Mouse (Mus musculus) liver, embryonic 14.5 days (tissue): ENCODE data around the gene Mtch2.

ENCODE experiments used
- CTCF ChIP-seq: IDR thresholded peaks from 2 replicates; pipeline ENCODE4 v1.5.1; 2016; ENCODE audit warnings: antibody characterized with exemption, low read depth, control low read depth
- EP300 ChIP-seq: IDR thresholded peaks from 2 replicates; pipeline ENCODE4 v1.6.1; 2016; ENCODE audit warnings: antibody characterized with exemption, low read depth

DNA sequence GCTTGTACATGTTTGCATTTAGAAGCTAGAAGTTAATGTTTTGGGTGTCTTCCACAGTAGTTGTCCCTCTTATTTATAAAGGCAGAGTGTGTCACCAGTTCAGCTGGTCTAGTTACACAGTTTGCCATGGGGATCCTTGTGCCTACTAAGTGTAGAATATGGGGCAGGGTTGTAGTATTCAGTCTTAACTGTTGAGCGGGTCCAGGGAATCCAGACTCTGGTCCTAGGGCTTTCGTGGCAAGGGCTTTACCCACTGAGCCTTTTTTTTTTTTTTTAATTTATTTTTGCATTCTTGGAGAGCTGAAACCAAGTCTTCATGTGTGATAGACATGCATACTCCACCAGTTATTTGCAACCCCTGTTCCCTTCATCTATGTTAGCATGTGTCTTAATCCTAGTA lies 14.5 kb downstream of the Mtch2 start:
- TF ChIP-seq CTCF: no peak
- no peak for TF ChIP-seq EP300
